Mouse (Mus musculus) intestine, embryonic 14.5 days (tissue): ENCODE measurements at regions not wholly inside any gene's neighbourhood (a gene's known extent, or its start where the extent isn't known, plus 50 kb on each side); places are given as distances from the start of the nearest gene placed in this dataset.
A peak's percentile ranks its signal among the peaks of the same experiment; 100 is the strongest.

Experiments
- ATAC-seq: fragments of 200-750 bp; cut with Nextera tagmentation; replicated peaks from 2 replicates; pipeline ENCODE4 v1.8.0; 2017; ENCODE audit warnings: low read depth, moderate number of reproducible peaks, moderate TSS enrichment, moderate library complexity; ENCODE audit not compliant: low FRiP score, low TSS enrichment
- DNase-seq: peaks from one replicate; pipeline ENCODE4 v3.0.0-alpha.2; 2018; ENCODE audit warnings: low spot score
- H3K27ac ChIP-seq: fragments of 300-500 bp; sonication (generic); 2 replicates; pipeline ENCODE4 v1.5.1; 2014; ENCODE audit warnings: low read depth, mild to moderate bottlenecking, control low read depth
- H3K27me3 ChIP-seq: fragments of 300-500 bp; sonication (generic); replicated peaks from 2 replicates; pipeline ENCODE4 v1.6.1; 2014; ENCODE audit warnings: low read length, control low read depth; ENCODE audit not compliant: control insufficient read depth, insufficient read depth
- H3K36me3 ChIP-seq: fragments of 300-500 bp; sonication (generic); 2 replicates; pipeline ENCODE4 v1.6.1; 2014; ENCODE audit warnings: low read length, control low read depth; ENCODE audit not compliant: control insufficient read depth, insufficient read depth
- H3K4me1 ChIP-seq: fragments of 300-500 bp; sonication (generic); replicated peaks from 2 replicates; pipeline ENCODE4 v1.6.1; 2014; ENCODE audit warnings: low read length, control low read depth, mixed read lengths; ENCODE audit not compliant: control insufficient read depth, insufficient read depth
- H3K4me2 ChIP-seq: fragments of 300-500 bp; sonication (generic); 2 replicates; pipeline ENCODE4 v1.6.1; 2014; ENCODE audit warnings: low read length
- H3K4me3 ChIP-seq: fragments of 300-500 bp; sonication (generic); 2 replicates; pipeline ENCODE4 v1.5.1; 2014; ENCODE audit warnings: low read depth, low read length, control low read depth, mixed read lengths
- H3K9ac ChIP-seq: fragments of 300-500 bp; sonication (generic); 2 replicates; pipeline ENCODE4 v1.6.1; 2014; ENCODE audit warnings: mild to moderate bottlenecking, low read length
- H3K9me3 ChIP-seq: fragments of 300-500 bp; sonication (generic); 2 replicates; pipeline ENCODE4 v1.6.1; 2016; ENCODE audit warnings: low read length, control low read depth; ENCODE audit not compliant: control insufficient read depth
- WGBS: fragments of 180-500 bp; shearing (Covaris S2); extraction: QIAGEN DNeasy Blood & Tissue Kit; methylation state at CpG from one replicate; pipeline ENCODE4 v1.1.7; 2014; 5-methylcytosine and 5-hydroxymethylcytosine counted together

- no peaks in the 10 kb centered on the region for H3K9me3 ChIP-seq
- H3K36me3 ChIP-seq = no peaks in the 10 kb centered on the region
- no peaks in the 10 kb centered on the region for H3K27me3 ChIP-seq
- ATAC-seq (no peak), DNase-seq (no peak)
- no peak overlapping the region for H3K4me2 ChIP-seq
- no peak overlapping the region for H3K27ac ChIP-seq
- WGBS = 85% methylated on average over 5 of the region's 5 CpGs
- no peak overlapping the region for H3K4me3 ChIP-seq
- no peaks in the 10 kb centered on the region for H3K4me1 ChIP-seq
- no peak overlapping the region for H3K9ac ChIP-seq
Measured at GRCm38 (mm10) chr4:82092296-82093230, 613.0 kb downstream of the Nfib start.

- ATAC-seq (no peak), DNase-seq (no peak)
- Histone ChIP-seq H3K4me2 (no peak overlapping the region), H3K4me1 (no peaks in the 10 kb centered on the region), H3K4me3 (no peak overlapping the region), H3K9me3 (no peaks in the 10 kb centered on the region), H3K27me3 (no peaks in the 10 kb centered on the region), H3K36me3 (no peaks in the 10 kb centered on the region), H3K9ac (no peak overlapping the region), H3K27ac (no peak overlapping the region)
- 95% methylated on average over 5 of the region's 5 CpGs for WGBS
Measured at GRCm38 (mm10) chr4:82089657-82090056, 615.9 kb downstream of the Nfib start.

GRCm38 (mm10) chr4:82083519-82083918 is 622.0 kb downstream of the Nfib start:
- ATAC-seq = no peak
- 90% methylated on average over 2 of the region's 2 CpGs for WGBS
- no peak overlapping the region for H3K4me2 ChIP-seq

DNA sequence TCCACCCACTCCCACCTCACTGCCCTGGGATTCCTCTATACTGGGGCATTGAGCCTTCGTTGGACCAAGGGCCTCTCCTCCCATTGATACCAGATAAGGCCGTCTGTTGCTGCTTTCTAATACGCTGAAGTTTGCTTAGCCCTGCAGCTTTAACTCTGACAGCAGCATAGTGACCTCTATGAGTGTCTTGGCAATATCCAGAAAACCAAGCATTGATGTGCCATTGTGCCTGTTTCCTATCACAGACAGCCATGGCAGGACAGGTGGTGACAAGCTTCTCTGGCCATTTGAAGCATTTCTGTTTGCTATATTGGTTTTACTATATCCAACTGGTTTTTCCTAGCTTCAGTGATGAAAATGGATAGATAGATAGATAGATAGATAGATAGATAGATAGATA is 625.4 kb upstream of the Mpdz start:
- Histone ChIP-seq H3K4me3 (no peak overlapping the region), H3K27me3 (no peaks in the 10 kb centered on the region), H3K9me3 (no peaks in the 10 kb centered on the region), H3K36me3 (no peaks in the 10 kb centered on the region), H3K4me2 (no peak overlapping the region), H3K9ac (no peak overlapping the region), H3K4me1 (no peaks in the 10 kb centered on the region), H3K27ac (no peak overlapping the region)
- ATAC-seq (no peak), DNase-seq (no peak)
- 57% methylated on average over 3 of the region's 3 CpGs for WGBS

More at GRCm38 (mm10) chr4:82083519-82083918, 622.0 kb downstream of the Nfib start:
- Histone ChIP-seq H3K9ac (no peak overlapping the region), H3K4me1 (no peaks in the 10 kb centered on the region), H3K27ac (no peak overlapping the region), H3K4me3 (no peak overlapping the region), H3K27me3 (no peaks in the 10 kb centered on the region), H3K9me3 (no peaks in the 10 kb centered on the region), H3K36me3 (no peaks in the 10 kb centered on the region)
- no peak for DNase-seq

DNA sequence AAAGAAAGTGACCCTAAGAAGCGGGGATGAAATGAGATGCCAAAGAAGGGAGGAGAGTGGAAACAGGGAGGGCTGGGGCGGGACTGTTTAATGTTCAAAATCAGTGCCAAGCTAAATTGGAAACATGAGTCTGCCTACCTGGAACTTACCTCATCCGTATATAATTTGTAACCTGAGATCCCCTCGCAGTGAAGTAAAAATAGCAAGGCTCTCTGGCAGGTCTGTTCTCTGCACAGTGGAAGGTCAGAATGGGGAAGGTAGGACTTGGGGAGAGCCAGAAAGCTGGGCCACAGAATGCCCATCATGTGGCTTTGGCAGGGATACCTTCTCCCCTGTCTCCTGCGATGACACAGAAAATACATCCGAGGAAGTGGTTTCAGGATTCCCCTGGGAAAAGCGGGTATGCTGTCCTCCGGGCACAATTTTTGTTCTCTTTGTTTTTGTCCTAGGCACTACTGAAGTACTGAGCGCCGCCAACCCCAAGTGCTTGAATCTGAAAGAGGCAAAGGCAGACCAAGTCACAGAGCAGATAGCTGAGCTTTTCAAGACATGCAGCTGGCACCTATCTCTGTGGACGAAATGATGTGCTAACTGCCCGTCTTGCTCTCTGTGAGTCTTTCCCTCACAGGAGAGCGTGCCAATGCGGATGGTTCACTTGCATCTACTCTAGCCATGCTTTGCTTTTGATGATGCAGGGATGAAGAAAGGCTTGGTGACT is 623.2 kb upstream of the Mpdz start:
- Histone ChIP-seq H3K9ac (no peak overlapping the region), H3K27me3 (no peaks in the 10 kb centered on the region), H3K4me3 (no peak overlapping the region), H3K27ac (no peak overlapping the region), H3K4me2 (no peak overlapping the region), H3K4me1 (no peaks in the 10 kb centered on the region), H3K9me3 (no peaks in the 10 kb centered on the region), H3K36me3 (no peaks in the 10 kb centered on the region)
- 67% methylated on average over 14 of the region's 14 CpGs for WGBS
- no peak for ATAC-seq
- DNase-seq = peak; percentile 51

- no peak overlapping the region for H3K27ac ChIP-seq
- WGBS = 80% methylated on average over 5 of the region's 5 CpGs
- no peaks in the 10 kb centered on the region for H3K4me1 ChIP-seq
- no peak overlapping the region for H3K4me2 ChIP-seq
- H3K27me3 ChIP-seq = no peaks in the 10 kb centered on the region
- H3K9me3 ChIP-seq = no peaks in the 10 kb centered on the region
- H3K9ac ChIP-seq = no peak overlapping the region
- no peak for DNase-seq
- ATAC-seq = no peak
- H3K36me3 ChIP-seq = no peaks in the 10 kb centered on the region
- no peak overlapping the region for H3K4me3 ChIP-seq
Measured at GRCm38 (mm10) chr4:82062726-82063125, 620.1 kb upstream of the Mpdz start.

DNA sequence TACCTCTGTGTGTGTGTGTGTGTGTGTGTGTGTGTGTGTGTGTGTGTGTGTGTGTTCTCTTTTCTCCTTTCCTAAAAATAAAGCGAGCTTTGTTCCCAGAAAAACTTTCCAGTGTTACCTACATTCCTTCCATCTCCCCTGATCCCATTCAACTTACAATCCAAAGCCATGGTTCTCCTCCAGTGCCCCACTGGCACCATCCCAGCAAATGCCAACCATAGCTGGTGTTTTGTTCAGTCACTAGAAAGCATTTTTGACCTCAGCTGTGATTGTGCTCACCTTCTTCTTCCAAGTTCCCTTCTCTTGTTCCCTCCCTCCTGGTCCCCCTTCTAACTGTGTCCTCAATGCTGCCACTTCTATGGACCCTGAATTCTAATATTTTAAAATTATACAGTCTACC is 614.1 kb upstream of the Mpdz start:
- ATAC-seq = no peak
- H3K9ac ChIP-seq = no peak overlapping the region
- WGBS = 100% methylated on average over 1 of the region's 1 CpGs
- H3K4me1 ChIP-seq = no peaks in the 10 kb centered on the region
- H3K27me3 ChIP-seq = no peaks in the 10 kb centered on the region
- H3K4me2 ChIP-seq = no peak overlapping the region
- H3K9me3 ChIP-seq = no peaks in the 10 kb centered on the region
- no peak for DNase-seq
- no peak overlapping the region for H3K27ac ChIP-seq
- H3K36me3 ChIP-seq = no peaks in the 10 kb centered on the region
- H3K4me3 ChIP-seq = no peak overlapping the region

DNA sequence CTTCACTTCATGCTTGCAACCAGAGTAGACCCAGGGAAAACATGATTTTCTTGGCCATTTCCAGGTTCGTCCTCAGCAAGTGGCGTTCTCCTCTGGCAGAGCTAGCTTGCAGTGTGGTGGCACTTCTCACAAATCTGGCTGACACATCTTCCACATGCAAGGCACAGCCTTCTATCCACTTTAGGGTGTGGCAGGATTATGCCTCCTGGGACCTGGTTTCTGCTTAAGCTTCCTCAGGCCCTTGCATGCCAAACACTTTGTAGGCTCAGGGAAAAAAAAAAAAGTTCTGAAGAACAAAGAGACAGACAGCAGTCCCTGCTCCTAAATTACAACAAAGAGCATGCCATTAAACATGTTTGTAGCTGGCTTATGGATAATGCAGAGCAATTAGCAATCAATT is 605.6 kb upstream of the Mpdz start:
- Histone ChIP-seq H3K4me3 (no peak overlapping the region), H3K36me3 (no peaks in the 10 kb centered on the region), H3K9ac (no peak overlapping the region), H3K4me2 (no peak overlapping the region), H3K4me1 (no peaks in the 10 kb centered on the region), H3K9me3 (no peaks in the 10 kb centered on the region), H3K27me3 (no peaks in the 10 kb centered on the region), H3K27ac (no peak overlapping the region)
- ATAC-seq = no peak
- WGBS = 80% methylated on average over 2 of the region's 2 CpGs
- DNase-seq = no peak
